Mouse (Mus musculus) MEL (cell line): ENCODE measurements around the gene Cd47. TPM values are rescaled to one million over a fixed set of nuclear protein-coding genes. Genes with fewer than 3 reads are reported as not detected.

Experiments
- DNase-seq: peaks from one replicate; pipeline ENCODE4 v3.0.0; 2011; ENCODE audit warnings: low read depth, low spot score
- H3K27ac ChIP-seq: 2 replicates; pipeline ENCODE4 v1.5.1; 2012; ENCODE audit warnings: low read depth, mild to moderate bottlenecking, control low read depth, low read length, moderate library complexity; ENCODE audit not compliant: control insufficient read depth
- H3K27me3 ChIP-seq, 2 experiments: fragments of 150-350 bp in 1 of 2; sonication (generic) in 1 of 2; 2 replicates each; pipeline ENCODE4 v1.6.1; 2012; ENCODE audit warnings: low read length in 2 of 2, mild to moderate bottlenecking in 2 of 2, improper control_type of control experiment in 1 of 2, moderate library complexity in 1 of 2; ENCODE audit not compliant: insufficient read depth in 2 of 2, control insufficient read depth in 1 of 2
- H3K36me3 ChIP-seq, 2 experiments: 2 replicates each; pipeline ENCODE4 v1.6.1; 2012 to 2014; ENCODE audit warnings: low read length in 2 of 2, improper control_type of control experiment in 1 of 2, inconsistent platforms in 1 of 2, mild to moderate bottlenecking in 1 of 2; ENCODE audit not compliant: insufficient read depth in 2 of 2, control insufficient read depth in 1 of 2
- H3K4me1 ChIP-seq, 2 experiments: fragments of 150-350 bp in 1 of 2; sonication (generic) in 1 of 2; 2 replicates each; pipeline ENCODE4 v1.6.1; 2012; ENCODE audit warnings: low read length in 2 of 2, improper control_type of control experiment in 1 of 2, mild to moderate bottlenecking in 1 of 2; ENCODE audit not compliant: insufficient read depth in 2 of 2, control insufficient read depth in 1 of 2
- H3K4me3 ChIP-seq, 2 experiments: fragments of 150-350 bp in 1 of 2; sonication (generic) in 1 of 2; 2 replicates each; pipeline ENCODE4 v1.5.1; 2012; ENCODE audit warnings: low read depth in 2 of 2, low read length in 2 of 2, mild to moderate bottlenecking in 2 of 2, moderate library complexity in 2 of 2, control low read depth in 1 of 2, improper control_type of control experiment in 1 of 2; ENCODE audit not compliant: control insufficient read depth in 1 of 2, insufficient read depth in 1 of 2
- H3K79me2 ChIP-seq: 2 replicates; pipeline ENCODE4 v1.6.1; 2012; ENCODE audit warnings: mild to moderate bottlenecking, low read length, moderate library complexity; ENCODE audit not compliant: control insufficient read depth, poor library complexity, insufficient read depth
- H3K9ac ChIP-seq: 2 replicates; pipeline ENCODE4 v1.6.1; 2012; ENCODE audit warnings: low read depth, mild to moderate bottlenecking, control low read depth, low read length, moderate library complexity; ENCODE audit not compliant: control insufficient read depth, poor library complexity, severe bottlenecking
- H3K9me3 ChIP-seq: fragments of 150-350 bp; sonication (generic); replicated peaks from 2 replicates; pipeline ENCODE4 v1.6.1; 2012; ENCODE audit warnings: mild to moderate bottlenecking, low read length, improper control_type of control experiment, moderate library complexity; ENCODE audit not compliant: insufficient read depth
- EP300 ChIP-seq, 2 experiments: IDR thresholded peaks; 2 replicates each; pipeline ENCODE4 v1.6.1; 2011; ENCODE audit warnings: improper control_type of control experiment in 2 of 2, low read length in 2 of 2, low read depth in 1 of 2, mild to moderate bottlenecking in 1 of 2
- MXI1 ChIP-seq: IDR thresholded peaks from 2 replicates; pipeline ENCODE4 v1.6.1; 2011; ENCODE audit warnings: mild to moderate bottlenecking, low read depth, low read length, improper control_type of control experiment
- NRF1 ChIP-seq: IDR thresholded peaks from 2 replicates; pipeline ENCODE4 v1.6.1; 2014; ENCODE audit warnings: low read depth, mild to moderate bottlenecking, inconsistent platforms, low read length, improper control_type of control experiment, moderate library complexity; ENCODE audit not compliant: poor library complexity, insufficient read depth, severe bottlenecking
- USF2 ChIP-seq, 2 experiments: IDR thresholded peaks; 2 replicates each; pipeline ENCODE4 v1.6.1; 2011 to 2012; ENCODE audit warnings: improper control_type of control experiment in 2 of 2, low read length in 2 of 2, borderline replicate concordance in 1 of 2, inconsistent platforms in 1 of 2, low read depth in 1 of 2, mild to moderate bottlenecking in 1 of 2; ENCODE audit not compliant: insufficient read depth in 1 of 2
- ZMIZ1 ChIP-seq: IDR thresholded peaks from 2 replicates; pipeline ENCODE4 v1.6.1; 2012; ENCODE audit warnings: low read depth, mild to moderate bottlenecking, inconsistent platforms, low read length, improper control_type of control experiment, moderate library complexity
- polyA plus RNA-seq, 2 experiments: library from polyadenylated mRNA; stranded (reverse) in 1 of 2; unstranded in 1 of 2; fragments of >175 nt in 1 of 2; fragments of >200 nt in 1 of 2; gene quantifications; 2 replicates each; pipeline versions ENCODE4 v1.2.1 to v1.2.4; 2012; ENCODE audit warnings: low replicate concordance in 2 of 2, low read depth in 1 of 2; ENCODE audit not compliant: insufficient read length in 2 of 2, insufficient read depth in 1 of 2, missing spikeins in 1 of 2
- total RNA-seq: library from RNA; depleted of rRNA; stranded (reverse); fragments of 300-350 nt; gene quantifications from 2 replicates; pipeline ENCODE4 v1.2.3, GENCODE M21; 2012

The Cd47 gene
- total and polyA plus RNA-seq, 3 experiments = 45.9 to 57.5 (median 51.7) TPM

DNA sequence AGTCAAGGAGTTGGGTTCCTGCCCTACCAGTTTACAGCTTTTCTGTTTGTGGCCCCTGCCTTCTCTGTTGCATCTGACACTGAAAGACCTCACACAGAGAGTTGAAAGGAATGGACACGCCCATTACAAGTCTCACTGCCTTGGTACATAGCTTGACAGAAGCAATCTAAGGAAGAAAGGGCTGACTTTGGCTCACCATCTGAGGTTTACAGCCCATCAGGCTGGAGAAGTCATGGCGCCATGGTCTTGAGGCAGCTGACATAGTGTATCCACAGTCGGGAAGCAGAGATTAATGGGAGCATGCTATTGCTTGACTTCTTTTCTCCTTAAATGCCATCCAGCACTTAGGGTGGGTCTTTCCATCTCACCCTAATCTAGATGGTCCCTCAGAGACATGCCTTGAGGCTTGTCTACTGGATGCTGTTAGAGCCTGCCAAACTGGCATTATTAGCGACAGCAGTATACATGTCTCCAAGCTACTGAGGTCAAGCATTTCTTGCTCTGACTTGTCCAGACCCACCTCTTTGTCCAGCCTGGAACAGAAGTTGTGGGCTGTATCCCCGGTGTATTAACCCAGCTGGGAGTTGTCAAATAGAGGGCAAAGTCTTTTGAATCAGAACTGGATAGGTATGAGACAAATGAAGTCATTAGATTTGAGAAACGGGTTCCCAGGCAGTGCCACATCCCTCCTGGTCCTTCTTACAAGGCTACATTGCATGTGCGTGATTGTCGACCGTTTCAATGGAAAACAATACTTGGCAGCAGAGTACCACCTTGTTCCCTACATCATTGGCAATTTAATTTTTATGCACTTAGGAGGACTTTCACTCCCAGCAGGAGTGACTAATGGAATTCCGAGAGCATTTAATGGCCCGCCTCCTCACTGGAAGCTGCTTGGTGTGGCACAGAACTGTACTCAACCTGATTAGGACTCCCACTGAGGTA, 115.5 kb downstream of the Cd47 start:
- H3K9me3 ChIP-seq = no peaks in the 10 kb centered on the region
- no peak overlapping the region for H3K9ac ChIP-seq
- no peak for DNase-seq
- no peak overlapping the region for H3K27ac ChIP-seq
- H3K79me2 ChIP-seq = no peaks in the 10 kb centered on the region
- peaks cover 2 to 6% of the 10 kb centered on the region in 2 experiments for H3K36me3 ChIP-seq
- TF ChIP-seq EP300 (IDR thresholded peaks at IDR 0.05; ENCODE audit: low read depth in 1 of 2, low read length in 2 of 2) (no peak), ZMIZ1 (0 out of 2 replicates have a peak, but pooled peaks have one; percentile 32)
- no peaks in the 10 kb centered on the region for H3K27me3 ChIP-seq
- H3K4me1 ChIP-seq = peaks cover 0 to 2% of the 10 kb centered on the region in 2 experiments; a peak in 2 of 4 replicates
- no peak overlapping the region for H3K4me3 ChIP-seq

GRCm38 (mm10) chr16:49920191-49920590, 119.9 kb downstream of the Cd47 start:
- Histone ChIP-seq H3K79me2 (no peaks in the 10 kb centered on the region), H3K36me3 (peaks cover 0 to 2% of the 10 kb centered on the region in 2 experiments; a peak in 2 of 4 replicates), H3K27me3 (no peaks in the 10 kb centered on the region), H3K4me1 (peaks cover 2 to 5% of the 10 kb centered on the region in 2 experiments; a peak in 1 of 4 replicates), H3K4me3 (no peak overlapping the region), H3K9me3 (no peaks in the 10 kb centered on the region), H3K27ac (no peak overlapping the region), H3K9ac (no peak overlapping the region)
- TF ChIP-seq EP300 (IDR thresholded peaks at IDR 0.05; ENCODE audit: low read depth in 1 of 2, low read length in 2 of 2) = no peak
- DNase-seq = no peak

DNA sequence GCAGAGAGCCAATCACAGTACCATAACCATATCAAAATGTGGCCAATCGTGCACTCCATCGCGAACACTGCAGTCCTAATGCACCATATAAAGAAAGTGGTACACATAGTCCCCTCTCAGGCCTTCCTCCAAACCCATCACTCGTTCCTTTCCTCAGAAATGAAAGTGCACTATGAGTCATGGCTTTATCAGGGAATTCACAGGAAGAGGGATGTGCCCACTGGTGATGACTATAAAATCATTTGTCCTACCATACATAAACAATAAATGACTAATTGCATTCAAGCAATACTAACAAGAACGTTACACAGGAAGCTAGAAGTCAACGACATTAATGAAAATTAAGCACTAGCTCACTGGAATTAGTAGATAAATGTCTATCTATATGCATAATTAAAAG, 121.3 kb downstream of the Cd47 start:
- Histone ChIP-seq H3K79me2 (no peaks in the 10 kb centered on the region), H3K4me1 (peaks cover 2 to 5% of the 10 kb centered on the region in 2 experiments; a peak in 1 of 4 replicates), H3K27me3 (no peaks in the 10 kb centered on the region), H3K9me3 (no peaks in the 10 kb centered on the region), H3K9ac (no peak overlapping the region), H3K27ac (no peak overlapping the region), H3K36me3 (peaks cover 0 to 2% of the 10 kb centered on the region in 2 experiments; a peak in 1 of 4 replicates), H3K4me3 (no peak overlapping the region)
- no peak for DNase-seq
- TF ChIP-seq MXI1 (no peak), NRF1 (no peak), USF2 (IDR thresholded peaks at IDR 0.05; ENCODE audit: borderline replicate concordance in 1 of 2, insufficient read depth in 1 of 2, low read depth in 1 of 2, low read length in 2 of 2) (no peak)
